Mouse (Mus musculus) layer of hippocampus, postnatal 25 days (tissue): ENCODE data around the gene Elp4. TPM values are rescaled to one million over a fixed set of nuclear protein-coding genes. Genes with fewer than 3 reads are reported as not detected.

Experiments
- DNase-seq, 2 experiments: peaks; one replicate each; pipeline ENCODE4 v3.0.0; 2022; ENCODE audit warnings: mixed read lengths in 2 of 2, low spot score in 1 of 2; ENCODE audit errors: extremely low spot score in 1 of 2
- total RNA-seq, 2 experiments: library from RNA; stranded (reverse); gene quantifications; 2 replicates each; pipeline ENCODE4 v1.2.3; 2021

Gene Elp4
- total RNA-seq, 2 experiments from 2014 or later = 20.7 to 21.7 TPM

DNA sequence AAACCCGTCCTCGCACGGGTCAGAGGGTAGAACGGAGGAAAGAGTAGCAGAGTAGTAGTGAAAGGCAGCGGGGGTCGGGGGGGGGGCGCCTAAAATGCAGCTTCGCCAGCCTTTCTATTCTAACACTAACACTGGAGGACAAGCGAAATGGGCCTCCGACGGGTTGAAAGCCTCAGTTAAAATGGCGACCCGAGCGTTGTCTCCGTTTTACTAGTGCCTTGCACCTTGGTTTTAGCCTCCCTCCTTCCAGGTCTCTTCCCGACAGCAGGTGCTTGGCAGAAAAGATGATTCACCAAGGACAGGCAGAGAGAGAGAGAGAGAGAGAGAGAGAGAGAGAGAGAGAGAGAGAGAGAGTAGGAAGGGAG is 231.8 kb downstream of the Elp4 start:
- DNase-seq = no peak

DNA sequence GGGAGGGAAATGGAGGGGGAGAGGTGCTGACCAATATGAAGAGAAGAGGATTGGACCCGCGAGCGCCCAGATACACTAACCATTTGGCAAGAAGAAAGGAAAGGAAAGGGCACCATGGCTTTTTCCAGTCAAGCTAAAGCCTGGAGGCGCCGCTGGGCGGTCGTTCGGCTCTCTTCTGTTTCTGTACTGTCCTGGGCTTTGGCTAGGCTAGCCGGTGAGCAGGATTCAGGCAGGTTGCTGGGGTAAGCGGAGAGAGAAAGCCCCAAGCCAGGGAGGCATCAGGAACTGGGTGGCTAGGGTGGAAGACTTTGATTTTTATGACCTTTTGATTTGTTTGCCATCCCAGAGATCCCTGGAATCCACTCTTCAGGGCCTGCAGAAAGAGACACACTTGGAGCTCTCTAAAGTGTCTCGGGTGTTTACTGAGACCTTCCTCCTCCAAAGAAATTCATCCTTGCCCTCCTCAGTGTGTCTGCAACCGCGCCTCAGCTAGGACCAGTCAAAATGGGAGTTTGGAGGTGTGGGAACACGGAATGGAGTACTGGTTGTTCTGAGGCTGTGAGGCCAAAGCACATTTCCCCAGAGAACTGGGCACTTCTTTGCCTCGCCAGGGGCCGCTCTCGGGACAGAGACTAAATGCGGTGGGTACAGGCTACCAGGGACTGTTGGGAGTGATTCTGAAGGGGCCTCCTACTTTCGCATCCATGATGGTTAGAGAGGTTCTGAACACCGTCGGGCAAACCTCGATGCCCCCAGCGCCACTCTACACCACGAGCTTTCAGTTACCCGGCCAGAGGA is 232.4 kb downstream of the Elp4 start:
- no peak for DNase-seq

DNA sequence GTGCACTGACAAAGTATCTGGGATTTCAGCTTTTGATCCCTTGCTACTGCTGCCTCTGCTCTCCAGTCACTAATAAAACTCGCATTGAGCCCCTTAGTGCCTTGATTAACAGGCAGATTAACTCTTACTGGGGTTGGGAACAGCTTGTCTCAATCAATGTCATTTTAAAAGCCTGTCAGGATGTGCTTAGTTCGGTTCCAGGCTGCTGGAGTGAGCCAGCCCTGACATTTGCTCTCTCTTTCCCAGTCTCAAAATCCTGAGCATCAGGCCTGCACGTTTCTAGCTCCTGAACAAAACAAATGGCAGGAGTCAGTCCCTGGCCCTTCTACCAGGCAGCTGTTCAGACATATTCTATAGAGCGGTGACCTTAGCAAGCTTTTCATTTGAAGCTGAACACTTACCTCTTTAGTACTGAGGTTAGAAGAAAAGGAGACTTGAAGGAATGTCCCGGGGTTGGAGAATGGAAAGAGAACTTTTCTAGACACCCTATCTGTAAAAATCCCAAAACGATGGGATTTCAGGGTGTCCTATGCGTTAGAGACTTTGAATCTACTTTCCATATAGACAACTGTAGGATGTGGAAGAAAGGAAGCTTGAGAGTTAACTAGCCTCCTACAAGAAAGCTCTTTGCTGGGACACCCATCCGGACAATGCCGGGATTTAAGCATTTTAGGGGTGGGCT is 233.1 kb downstream of the Elp4 start:
- DNase-seq = no peak

DNA sequence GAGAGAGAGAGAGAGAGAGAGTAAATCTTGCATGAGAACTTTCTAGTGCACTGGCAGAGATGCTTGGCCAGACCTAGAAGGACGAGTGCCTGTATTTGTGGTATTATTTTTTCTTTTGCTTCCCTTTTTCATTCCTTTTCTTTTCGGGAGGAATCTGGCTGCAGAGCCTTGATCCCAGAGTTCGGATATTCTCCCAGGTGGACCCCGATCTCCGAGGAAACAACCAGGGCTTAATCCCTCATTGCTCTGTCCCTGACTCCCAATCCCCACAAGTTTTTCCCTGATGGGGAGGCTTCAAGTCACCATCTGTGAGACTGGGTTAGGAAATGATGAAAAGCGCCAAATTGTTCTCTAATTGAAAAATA is 233.7 kb downstream of the Elp4 start:
- DNase-seq = no peak

DNA sequence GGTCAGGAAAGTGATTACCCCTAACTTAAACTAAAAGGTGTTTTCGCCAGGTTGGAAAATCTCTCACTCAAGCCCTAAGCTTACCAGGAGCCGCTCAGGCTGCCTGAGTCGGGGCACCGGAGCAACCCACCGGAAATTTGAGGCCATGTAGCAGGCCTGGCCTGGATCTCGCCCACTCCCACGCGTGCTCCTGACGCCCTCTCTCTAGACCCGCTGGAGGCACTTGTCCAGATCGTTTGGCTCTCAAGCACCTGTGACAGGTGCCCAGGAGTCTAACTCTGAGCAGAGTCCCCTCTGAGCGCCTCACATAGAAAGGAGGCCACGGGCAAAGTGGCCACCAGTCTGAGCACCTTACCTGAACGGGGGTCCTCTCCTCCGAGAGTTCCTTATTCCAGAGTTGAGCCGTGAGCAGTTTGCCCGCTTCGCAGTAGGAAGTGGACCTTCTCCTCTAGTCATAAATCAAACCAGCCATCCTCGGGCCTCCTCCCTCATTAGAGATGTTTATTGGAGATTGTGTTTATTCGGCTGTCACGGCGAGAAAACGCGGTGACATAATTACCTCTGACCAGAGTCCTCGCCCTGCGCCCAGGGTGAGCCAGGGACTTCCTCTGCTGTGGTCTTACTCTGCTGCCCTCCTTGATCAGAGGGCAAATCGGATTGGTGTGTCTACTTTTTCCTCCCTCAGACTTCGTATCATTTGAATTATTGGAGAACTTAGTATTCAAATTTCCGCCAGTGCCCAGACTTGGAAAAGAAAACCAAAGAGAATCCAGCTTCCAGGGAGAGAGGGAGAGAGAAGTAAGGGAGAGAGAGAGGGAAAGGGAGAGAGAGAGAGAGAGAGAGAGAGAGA is 234.3 kb downstream of the Elp4 start:
- DNase-seq = no peak

DNA sequence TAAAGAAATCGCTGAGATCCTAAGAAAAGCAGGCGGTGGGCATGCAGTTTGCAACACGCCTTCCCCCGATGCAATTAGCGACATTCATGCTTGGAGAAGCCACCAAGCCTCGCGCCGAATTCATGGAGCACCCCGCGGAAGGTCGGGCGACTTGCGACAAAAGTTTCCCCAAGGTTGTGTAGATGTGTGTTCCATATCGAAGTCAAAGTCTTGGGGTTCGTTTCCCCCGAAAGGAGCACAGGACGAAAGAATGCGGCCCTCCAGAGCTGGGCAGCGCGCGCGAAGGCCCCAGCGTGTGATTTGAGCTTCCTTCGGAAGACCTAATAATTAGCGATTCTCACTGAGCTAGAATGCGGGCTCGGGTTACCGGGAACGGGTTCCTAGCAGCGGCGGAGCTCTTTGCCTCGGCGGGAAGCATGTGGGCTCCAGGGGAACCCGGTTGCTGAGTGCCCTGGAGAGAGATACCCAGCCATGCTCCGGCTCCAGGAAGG is 234.9 kb downstream of the Elp4 start:
- DNase-seq = no peak

DNA sequence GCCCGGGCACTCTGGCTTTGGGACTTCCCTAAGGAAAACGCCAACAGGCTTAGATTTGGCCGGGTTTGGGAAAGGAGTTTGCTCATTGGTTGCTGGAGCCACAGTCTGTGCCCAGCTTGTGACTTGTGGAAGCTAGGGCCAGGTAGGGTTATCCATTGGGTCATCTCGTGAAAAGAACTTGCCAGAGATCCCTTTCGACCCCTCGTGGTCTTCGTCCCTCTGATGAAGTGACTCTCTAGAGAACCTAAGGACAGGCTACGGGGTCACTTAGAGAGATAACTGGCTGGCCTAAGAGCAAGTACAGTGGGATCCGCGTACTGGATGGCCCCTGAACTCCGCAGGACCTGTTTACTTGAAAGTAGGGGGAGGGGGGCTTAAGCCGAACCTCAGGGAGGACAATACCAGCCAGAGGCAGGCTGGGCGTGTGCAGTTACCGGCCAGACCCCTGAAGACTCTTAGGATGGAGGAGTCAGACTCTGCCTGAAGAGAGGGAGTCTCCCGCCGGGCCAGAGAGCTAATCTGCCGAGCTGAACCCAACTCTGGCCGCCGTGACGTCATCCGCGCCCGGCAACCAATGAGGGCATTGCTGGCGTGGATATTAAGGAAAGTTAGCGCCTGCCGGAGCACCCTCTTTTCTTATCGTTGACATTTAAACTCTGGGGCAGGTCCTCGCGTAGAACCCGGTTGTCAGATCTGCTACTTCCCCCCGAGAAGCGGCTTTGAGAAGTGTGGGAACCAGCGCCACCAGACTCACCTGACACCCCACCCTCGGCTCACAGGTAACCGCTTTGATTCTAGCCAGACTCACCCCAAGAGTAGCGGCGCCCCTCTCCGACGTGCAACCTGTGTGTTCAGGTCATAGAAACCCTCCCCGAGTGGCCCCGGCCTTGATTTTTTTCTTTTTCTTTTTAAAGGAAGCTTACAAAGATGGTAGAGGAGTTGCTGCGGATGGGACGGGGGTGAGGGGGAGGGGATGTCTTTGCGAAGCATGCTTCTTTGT is 235.8 kb downstream of the Elp4 start, which contains the start of gene Pax6:
TSS of gene Pax6 (plus strand) at position 630 of the 1,000 bp plus-strand sequence.
- DNase-seq = no peak

DNA sequence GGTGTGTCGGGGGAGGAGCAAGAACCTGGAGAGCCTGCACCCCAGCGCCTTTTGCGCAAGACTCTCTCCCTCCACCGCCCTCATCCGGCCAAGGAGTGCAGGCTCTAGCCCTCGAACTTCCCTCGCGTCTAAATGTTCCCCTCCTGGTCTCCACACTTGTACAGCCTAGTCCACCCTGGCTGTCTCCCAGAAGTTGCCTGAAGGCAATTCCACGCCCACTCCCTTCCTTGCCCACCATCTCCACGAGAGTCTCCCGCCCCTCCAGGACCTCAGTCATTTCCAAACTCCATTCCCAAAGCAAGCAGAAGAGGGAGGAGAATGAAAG is 236.8 kb downstream of the Elp4 start:
- DNase-seq = no peak

DNA sequence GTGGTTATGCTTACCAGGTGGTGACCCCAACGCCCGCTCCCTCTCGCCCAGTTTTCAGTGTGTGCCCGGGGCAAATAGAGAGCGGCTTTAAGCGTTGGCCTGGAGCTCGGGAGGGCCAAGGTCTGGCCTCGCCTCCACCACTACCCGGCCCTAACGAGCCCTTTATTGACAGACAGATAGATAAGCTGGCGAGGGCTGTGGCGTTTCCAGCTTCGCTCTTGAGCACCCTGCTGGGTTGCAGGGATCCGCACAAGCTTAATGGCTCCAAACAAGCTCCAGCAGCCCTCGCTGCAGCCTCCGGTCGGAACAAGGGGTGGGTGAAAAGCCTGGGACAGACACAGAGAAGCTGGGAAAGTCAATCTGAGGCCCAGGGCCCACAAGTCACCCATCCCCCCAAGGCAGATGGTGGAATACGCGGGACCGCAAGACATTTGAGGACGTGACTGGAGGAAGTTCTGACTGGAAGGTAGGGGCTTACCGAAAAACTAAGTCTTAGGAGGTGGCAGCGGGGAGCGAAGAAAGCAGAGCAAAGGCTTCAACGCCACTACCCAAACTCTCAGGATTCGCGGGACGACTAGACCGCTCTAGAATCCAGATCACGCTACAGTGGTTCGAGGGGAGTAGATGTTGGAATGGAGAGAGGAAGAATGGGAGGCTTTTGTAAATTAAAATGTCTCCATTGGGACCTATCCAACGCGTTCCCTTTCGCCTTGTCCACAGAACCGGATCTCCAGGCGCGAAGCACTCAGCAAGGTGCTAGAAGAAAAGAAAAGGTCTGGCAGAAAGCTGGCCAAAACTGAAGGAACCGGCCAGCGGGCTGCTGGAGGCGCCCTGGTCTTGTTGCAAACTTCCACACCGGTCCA is 237.4 kb downstream of the Elp4 start:
- DNase-seq = no peak

DNA sequence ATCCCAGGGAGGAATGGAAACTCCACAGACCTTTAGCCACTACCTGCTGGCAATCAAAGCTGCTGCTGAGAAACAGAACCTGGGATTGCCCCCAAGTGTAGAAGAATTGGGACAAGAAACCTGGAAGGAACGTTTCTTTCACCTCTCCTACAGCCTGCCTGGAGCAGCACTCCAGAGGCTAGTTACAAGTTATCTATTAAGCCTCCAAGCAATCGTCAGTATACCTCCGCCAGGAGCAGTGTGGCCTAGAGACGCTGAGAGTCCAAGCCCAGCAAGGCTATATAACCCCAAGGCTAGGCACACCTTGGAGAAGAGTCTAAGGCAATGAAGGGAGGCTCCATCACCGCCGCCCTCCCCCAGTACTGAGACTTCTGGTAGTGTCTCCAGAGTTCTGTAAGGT is 238.0 kb downstream of the Elp4 start:
- DNase-seq = no peak

DNA sequence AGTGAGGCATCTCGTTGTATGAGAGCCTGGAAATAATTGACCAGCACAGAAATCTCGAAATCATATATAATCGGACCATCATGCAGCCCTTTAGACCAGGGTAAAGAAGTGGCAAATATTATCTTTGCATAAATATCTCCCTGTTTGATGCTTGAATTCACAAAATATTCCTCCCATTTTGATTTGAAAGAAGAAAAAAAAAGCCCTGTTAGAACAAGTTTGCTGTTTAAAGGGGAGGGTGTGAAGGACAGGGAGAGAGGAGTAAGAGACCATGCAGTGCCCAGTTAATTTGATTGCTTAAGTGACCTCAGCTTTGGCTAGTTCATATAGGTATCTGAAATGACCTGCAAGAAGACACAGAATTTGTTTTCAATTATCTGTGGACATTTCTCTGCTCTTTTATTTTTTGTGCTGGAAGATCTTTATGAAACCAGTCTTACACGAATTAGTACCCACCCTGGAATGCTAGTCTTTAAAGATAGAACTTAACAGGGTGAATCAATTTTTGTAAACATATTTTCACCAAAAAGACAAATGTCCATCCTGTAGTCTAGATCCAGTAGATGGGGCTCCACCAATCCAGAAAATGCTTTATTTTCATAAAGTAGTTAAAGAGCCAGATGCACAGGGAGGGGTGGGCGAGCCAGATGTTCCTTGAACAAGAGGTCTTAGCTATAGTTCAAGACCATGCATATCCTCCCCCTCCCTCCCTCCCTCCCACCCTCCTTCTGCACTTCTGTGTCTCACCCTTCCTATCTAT is 238.7 kb downstream of the Elp4 start:
- DNase-seq = no peak

DNA sequence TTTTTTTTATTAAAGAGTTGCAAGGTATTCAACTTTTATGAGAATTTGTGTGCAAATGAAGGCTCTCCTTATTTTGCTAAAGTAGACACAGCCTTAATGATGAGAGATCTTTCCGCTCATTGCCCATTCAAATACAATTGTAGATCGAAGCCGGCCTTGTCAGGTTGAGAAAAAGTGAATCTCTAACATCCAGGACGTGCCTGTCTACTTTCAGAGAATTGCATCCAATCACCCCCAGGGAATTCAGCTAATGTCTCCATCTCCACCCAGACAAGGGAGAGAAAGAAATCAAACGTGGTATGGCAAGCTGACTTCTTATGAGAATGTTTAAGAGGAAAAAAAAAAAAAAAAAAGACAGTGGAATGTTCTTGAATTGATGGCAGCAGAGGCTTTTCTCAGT is 239.4 kb downstream of the Elp4 start:
- DNase-seq = no peak

DNA sequence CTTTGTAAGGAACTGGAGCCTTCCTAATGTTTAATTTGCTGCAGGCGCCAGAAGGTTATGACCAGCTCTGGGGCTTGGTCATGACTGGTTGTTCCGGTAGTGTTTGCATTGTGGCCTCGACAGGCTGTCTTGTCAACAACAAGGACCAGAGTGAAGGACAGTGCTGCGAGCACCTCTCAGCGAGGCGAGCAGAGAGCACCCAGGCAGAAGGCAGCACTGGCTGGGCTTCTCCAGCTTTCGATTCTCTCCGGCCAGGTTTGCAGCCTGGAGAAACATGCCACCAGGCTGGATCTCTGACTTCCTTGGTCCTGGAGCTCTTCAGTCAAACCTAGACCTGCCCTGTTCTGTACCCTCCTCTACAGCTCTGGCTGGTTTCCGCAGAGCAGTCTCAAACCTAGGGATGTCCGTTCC is 241.3 kb downstream of the Elp4 start:
- DNase-seq = no peak

DNA sequence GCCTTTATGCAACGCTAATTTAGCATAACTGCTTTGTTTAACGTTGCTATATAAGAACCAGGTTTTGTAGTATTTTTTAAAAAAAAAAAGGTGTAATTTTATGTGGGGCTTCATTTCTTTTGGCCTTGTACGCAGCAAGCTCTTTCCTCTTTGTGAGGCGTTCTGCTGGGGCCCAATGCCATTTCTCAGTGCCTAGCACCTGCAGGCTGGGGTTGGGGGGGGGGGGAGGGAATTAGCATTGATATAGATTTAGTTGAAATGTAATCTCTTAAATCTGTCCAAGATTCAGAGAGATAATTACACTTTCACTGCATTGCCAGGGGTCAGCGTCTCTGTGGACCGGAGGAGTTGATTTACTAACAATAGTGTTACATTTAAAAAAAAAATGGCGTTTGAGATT is 241.8 kb downstream of the Elp4 start:
- DNase-seq = no peak

DNA sequence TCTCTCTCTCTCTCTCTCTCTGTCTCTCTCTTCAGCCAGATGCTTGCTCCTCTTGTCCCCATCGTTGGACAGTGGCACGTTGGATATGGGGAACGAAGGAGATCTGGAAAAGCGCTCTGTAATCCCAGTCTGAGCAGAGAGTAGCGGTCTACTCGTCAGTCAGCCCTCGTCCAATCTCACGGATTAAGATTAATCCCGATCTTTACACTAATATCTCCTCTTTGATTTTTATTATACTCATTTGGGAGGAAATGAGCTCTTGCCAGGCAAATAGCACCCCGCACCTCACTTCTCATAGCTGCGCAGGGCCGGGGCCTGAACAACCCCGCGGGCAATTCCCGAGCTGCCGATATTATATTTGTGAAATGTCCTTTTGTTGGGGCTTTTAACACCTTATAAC is 242.2 kb downstream of the Elp4 start:
- DNase-seq = no peak

DNA sequence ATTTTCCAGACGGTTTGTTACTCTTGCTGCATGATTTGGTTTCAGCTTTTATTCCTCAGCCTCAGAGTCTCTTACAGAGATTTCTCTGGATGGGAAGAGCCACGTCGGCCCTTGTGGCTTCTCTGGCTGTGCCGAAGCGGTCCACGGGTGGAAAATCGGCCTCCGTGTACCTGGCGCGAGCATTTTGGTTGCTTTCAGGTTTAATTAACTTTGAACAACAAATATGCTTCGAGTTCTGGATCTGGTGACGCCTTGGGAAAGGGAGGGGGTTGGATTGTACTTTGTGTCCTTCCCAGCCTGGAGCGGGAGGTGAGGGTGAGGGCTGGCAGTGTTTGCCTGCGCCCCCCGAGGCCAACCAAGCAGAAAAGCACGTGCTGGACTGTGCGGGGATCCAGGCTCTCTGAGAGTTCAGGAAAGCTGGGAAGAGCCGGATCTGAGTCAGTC is 242.7 kb downstream of the Elp4 start:
- no peak for DNase-seq

DNA sequence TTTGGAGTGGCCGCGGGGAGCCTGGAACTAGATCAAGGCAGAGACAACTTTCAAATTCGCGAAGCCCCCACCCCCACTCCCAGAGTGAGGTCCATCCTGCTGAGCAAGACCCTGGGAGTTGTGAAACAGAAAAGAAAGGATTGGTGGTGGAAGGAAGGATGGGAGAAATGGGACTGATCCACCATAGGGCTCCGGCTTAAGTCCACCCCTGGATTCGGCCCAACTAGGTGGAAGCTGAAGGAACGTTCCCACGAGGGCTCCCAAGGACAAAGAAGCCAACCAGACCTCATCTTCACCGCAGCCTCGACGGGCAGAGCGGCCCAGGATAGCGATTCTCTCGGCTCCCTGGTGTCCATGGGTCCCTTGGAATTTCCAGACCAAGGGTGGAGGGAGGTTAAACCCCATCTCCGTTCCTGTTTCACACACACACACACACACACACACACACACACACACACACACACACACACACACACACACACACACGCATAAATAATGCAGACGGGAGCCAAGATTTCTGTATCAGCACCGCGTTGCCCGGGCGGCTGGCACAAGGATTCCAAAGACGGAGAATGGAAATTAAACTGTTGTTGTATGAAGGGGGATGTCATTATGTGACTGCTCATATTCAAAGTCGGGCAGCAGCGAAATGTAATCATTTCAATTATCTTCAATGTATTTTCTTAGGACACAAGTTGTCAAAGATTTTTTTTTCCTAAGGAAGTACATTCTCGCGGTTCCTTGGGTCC is 243.3 kb downstream of the Elp4 start:
- no peak for DNase-seq
